Mouse (Mus musculus) G1E-ER4 (cell line): Measurements from ENCODE around the gene Pfdn6. TPM values are rescaled to one million over a fixed set of nuclear protein-coding genes. Genes with fewer than 3 reads are reported as not detected.
A peak's percentile ranks its signal among the peaks of the same experiment; 100 is the strongest.

Experiments
- GATA1 ChIP-seq: IDR thresholded peaks from one replicate; pipeline ENCODE4 v1.8.0; 2012; ENCODE audit warnings: low read length, inconsistent platforms
- polyA plus RNA-seq: library from polyadenylated mRNA; stranded (reverse); fragments of >175 nt; gene quantifications from 2 replicates; pipeline ENCODE4 v1.2.3, GENCODE M21; 2012

Pfdn6 gene
- polyA plus RNA-seq, 1 experiment = 374 TPM

GRCm38 (mm10) chr17:33925406-33926116 lies 14.6 kb downstream of the Pfdn6 start:
- TF ChIP-seq GATA1 = no peak

DNA sequence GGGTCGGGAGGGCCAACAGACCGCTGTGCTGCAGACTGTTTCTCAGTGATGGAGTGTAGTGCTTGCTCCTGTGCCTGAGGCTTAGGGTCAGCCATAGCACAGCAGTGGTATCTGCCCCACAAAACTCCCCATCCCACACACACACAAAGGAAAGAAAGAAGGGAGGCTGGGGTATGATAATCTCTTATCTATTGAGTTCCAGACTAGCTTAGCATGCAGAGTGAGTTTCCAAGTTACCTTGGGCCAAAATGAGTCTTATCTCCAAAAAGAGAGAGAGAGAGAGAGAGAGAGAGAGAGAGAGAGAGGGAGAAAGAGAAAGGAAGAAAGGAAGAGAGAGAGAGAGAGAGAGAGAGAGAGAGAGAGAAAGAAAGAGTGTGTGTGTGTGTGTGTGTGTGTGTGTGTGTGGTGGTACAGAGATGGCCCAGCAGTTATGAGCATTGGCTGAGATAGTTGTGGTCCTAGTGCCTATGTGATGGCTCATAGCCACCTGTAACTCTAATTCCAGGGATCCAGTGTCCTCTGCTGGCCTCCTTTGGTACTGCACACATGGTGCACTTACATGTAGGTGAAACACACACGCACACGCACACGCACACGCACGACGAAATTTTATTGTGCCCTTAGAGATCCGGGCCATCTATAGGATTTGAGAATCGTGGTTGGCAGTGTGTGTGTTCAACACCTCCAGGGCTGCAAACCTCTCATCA lies 15.4 kb downstream of the Pfdn6 start:
- peak; percentile 26 for TF ChIP-seq GATA1

GRCm38 (mm10) chr17:33921361-33921760 lies 18.8 kb downstream of the Pfdn6 start:
- no peak for TF ChIP-seq GATA1

- no peak for TF ChIP-seq GATA1
Measured at GRCm38 (mm10) chr17:33920282-33921097, 19.7 kb downstream of the Pfdn6 start.

GRCm38 (mm10) chr17:33919351-33920281 lies 20.5 kb downstream of the Pfdn6 start:
- no peak for TF ChIP-seq GATA1

- TF ChIP-seq GATA1 = no peak
Measured at GRCm38 (mm10) chr17:33918293-33919203, 21.6 kb downstream of the Pfdn6 start.

GRCm38 (mm10) chr17:33917656-33918292 lies 22.4 kb downstream of the Pfdn6 start:
- no peak for TF ChIP-seq GATA1

- no peak for TF ChIP-seq GATA1
Measured at GRCm38 (mm10) chr17:33916847-33917655, 23.1 kb downstream of the Pfdn6 start.

DNA sequence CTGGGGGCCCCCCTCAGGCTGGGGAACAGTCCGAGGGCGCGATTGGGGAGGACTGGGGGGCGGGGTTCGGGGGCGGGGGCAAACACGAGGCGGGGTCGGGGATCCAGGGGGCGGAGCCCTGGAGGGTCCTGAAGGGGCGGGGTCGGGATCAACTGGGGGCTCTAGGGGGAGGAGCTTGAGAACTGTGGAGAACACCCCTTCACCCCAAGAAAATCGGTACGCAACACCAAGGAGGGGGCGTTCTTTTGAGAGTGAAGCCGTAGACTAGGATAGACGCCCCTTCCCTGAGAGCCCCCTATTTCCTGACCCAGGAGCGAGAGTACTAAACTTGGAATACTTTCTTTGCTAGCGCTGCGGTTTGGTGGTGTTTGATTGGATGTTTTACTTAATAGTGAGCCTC lies 23.8 kb downstream of the Pfdn6 start:
- TF ChIP-seq GATA1 = no peak

GRCm38 (mm10) chr17:33915671-33916250 lies 24.4 kb downstream of the Pfdn6 start, which contains the start of the genes Tapbp and Zbtb22:
TSS of gene Tapbp (plus strand) at chr17:33915899.
TSS of gene Zbtb22 (plus strand) at chr17:33915904.
- TF ChIP-seq GATA1 = no peak

DNA sequence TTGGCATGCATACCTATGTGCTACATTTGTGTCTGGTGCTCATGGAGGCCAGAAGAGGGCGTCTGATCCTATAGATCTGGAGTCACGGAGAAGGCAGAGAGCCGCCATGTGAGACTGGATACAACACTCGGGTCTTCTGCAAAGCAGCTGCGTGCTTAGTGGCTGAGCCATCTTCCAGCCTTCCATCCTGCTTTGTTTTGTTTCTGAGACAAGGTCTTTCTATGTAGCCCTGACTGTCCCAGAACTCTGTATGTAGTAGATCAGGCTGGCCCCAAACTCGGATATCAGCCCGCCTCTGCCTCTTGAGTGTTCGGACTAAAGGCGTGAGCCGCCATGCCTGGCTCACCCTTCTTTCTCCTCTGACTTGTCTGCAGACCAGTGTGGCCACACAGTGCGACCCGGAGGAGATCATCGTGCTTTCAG lies 25.2 kb downstream of the Pfdn6 start:
- no peak for TF ChIP-seq GATA1

DNA sequence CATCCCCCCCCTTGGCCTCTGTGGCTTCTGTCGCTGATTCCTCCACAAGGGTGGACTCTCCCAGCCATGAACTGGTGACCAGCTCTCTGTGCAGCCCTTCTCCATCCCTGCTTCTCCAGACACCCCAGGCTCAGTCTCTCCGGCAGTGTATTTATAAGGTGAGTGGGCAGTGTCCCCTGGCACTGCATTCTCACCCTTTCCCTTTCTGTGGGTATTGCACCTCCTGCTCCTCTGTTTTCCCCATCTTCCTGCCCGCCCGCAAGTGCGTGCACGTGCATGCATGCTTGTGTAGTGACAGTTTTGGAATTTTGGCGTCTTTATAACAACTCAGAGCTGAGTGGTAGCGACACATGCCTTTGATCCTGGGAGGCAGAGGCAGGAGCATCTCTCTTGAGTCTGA lies 26.2 kb downstream of the Pfdn6 start:
- no peak for TF ChIP-seq GATA1

GRCm38 (mm10) chr17:33913264-33913663 lies 26.9 kb downstream of the Pfdn6 start:
- TF ChIP-seq GATA1 = no peak
